8 mouse cellular contexts compared by ENCODE assay signal in genomic region chr10:117376580-117377189, GRCm38 (mm10). TPM values are rescaled to one million over a fixed set of nuclear protein-coding genes. Genes with fewer than 3 reads are reported as not detected.
DNase-seq lines count a peak whose midpoint lies in the region; ATAC-seq lines count a peak whose summit lies in the region.

No protein-coding gene starts in this region.

- H3K4me2 ChIP-seq in embryonic facial prominence, embryonic 11.5 days (ENCODE audit: low read depth, low read length), result peak overlapping the region; percentile 51
- peak overlapping the region; percentile 68 for H3K4me2 ChIP-seq in midbrain, embryonic 12.5 days (replicated peaks)

- no peaks in the 10 kb centered on the region for H3K9me3 ChIP-seq in embryonic facial prominence, embryonic 11.5 days (replicated peaks; ENCODE audit: control insufficient read depth, low read length)
- H3K9me3 ChIP-seq in limb, embryonic 10.5 days (replicated peaks), result no peaks in the 10 kb centered on the region
- H3K9me3 ChIP-seq in midbrain, embryonic 12.5 days, result no peaks in the 10 kb centered on the region

- WGBS in embryonic facial prominence, embryonic 11.5 days, result under 1% methylated on average over 67 of the region's 86 CpGs
- WGBS in limb, embryonic 10.5 days, result 2% methylated on average over 75 of the region's 86 CpGs
- WGBS in midbrain, embryonic 12.5 days, result under 1% methylated on average over 39 of the region's 86 CpGs

- peak overlapping the region; percentile 100 for H3K4me3 ChIP-seq in embryonic facial prominence, embryonic 11.5 days (ENCODE audit: low read depth, low read length)
- peak overlapping the region; percentile 88 for H3K4me3 ChIP-seq in limb, embryonic 10.5 days
- peak overlapping the region; percentile 99 for H3K4me3 ChIP-seq in midbrain, embryonic 12.5 days

- H3K27me3 ChIP-seq in embryonic facial prominence, embryonic 11.5 days (ENCODE audit: control insufficient read depth, insufficient read depth, low read length), result no peaks in the 10 kb centered on the region
- no peaks in the 10 kb centered on the region for H3K27me3 ChIP-seq in limb, embryonic 10.5 days (ENCODE audit: low read depth, poor library complexity, severe bottlenecking)
- no peaks in the 10 kb centered on the region for H3K27me3 ChIP-seq in midbrain, embryonic 12.5 days

- peak overlapping the region; percentile 100 for H3K9ac ChIP-seq in embryonic facial prominence, embryonic 11.5 days (replicated peaks; ENCODE audit: low read length)
- H3K9ac ChIP-seq in midbrain, embryonic 12.5 days (replicated peaks), result peak overlapping the region; percentile 100

- no peaks in the 10 kb centered on the region for H3K36me3 ChIP-seq in embryonic facial prominence, embryonic 11.5 days (replicated peaks; ENCODE audit: control insufficient read depth, insufficient read depth, low read depth, low read length)
- peaks cover 9% of the 10 kb centered on the region; the same call in 1 of the 2 replicates for H3K36me3 ChIP-seq in limb, embryonic 10.5 days
- no peaks in the 10 kb centered on the region for H3K36me3 ChIP-seq in midbrain, embryonic 12.5 days

- H3K4me1 ChIP-seq in embryonic facial prominence, embryonic 11.5 days (ENCODE audit: control insufficient read depth, insufficient read depth, low read length), result no peaks in the 10 kb centered on the region
- H3K4me1 ChIP-seq in limb, embryonic 10.5 days, result peaks cover 8% of the 10 kb centered on the region
- peaks cover 14% of the 10 kb centered on the region for H3K4me1 ChIP-seq in midbrain, embryonic 12.5 days

- peak overlapping the region; percentile 93 for H3K27ac ChIP-seq in embryonic facial prominence, embryonic 11.5 days (replicated peaks; ENCODE audit: low read depth, low read length)
- peak overlapping the region; percentile 99 for H3K27ac ChIP-seq in limb, embryonic 10.5 days
- H3K27ac ChIP-seq in midbrain, embryonic 12.5 days (replicated peaks), result peak overlapping the region; percentile 94

- DNase-seq in 3134 (ENCODE audit: extremely low read depth, insufficient read length, low spot score), result peak; percentile 90
- peak; percentile 99 for DNase-seq in adrenal gland, postnatal 25 days
- DNase-seq in embryonic facial prominence, embryonic 11.5 days (ENCODE audit: low spot score), result peak; percentile 97
- DNase-seq in heart, adult 11 months, result peak; percentile 99
- peak; percentile 90 for DNase-seq in kidney, adult 11 months
- peak; percentile 100 for DNase-seq in limb, embryonic 10.5 days (ENCODE audit: low spot score)
- peak; percentile 83 for DNase-seq in skeletal muscle tissue, adult 2 months (ENCODE audit: low read depth, low spot score)

- ATAC-seq in embryonic facial prominence, embryonic 11.5 days (replicated peaks; ENCODE audit: insufficient number of reproducible peaks, low FRiP score, low TSS enrichment, low read depth), result peak; percentile 96
- peak; percentile 97 for ATAC-seq in midbrain, embryonic 12.5 days (ENCODE audit: low FRiP score, low read depth)

RNA-seq across cellular contexts. Expression of gene Cpsf6, which starts 3.1 kb away (rescaled TPM):
- 86.5 and 98.2 TPM in 2 replicates for total RNA-seq in adrenal gland, postnatal 25 days (2021)
- polyA plus RNA-seq in embryonic facial prominence, embryonic 11.5 days (2014; fragmentation: Nextera tagmentation; extraction: Ambion mirVana), result 212 and 223 TPM in 2 replicates
- 230 and 235 TPM in 2 replicates for polyA plus RNA-seq in limb, embryonic 10.5 days (2016; fragmentation: Nextera tagmentation; extraction: Ambion mirVana)
- 265 and 279 TPM in 2 replicates for polyA plus RNA-seq in midbrain, embryonic 12.5 days (2016; fragmentation: Nextera tagmentation; extraction: Ambion mirVana)

Comparison
In these comparisons a context has a peak if more than half of its experiments do, and no peak if none do; other contexts are left out.
1. Peak in every context shown above with its lines: DNase-seq, ATAC-seq, H3K4me3 ChIP-seq and H3K27ac ChIP-seq.